Mouse (Mus musculus): ENCODE data around the gene Mical3. TPM values are rescaled to one million over a fixed set of nuclear protein-coding genes. Genes with fewer than 3 reads are reported as not detected.

Mical3 gene
- total RNA-seq, 1 experiment = 30.0 TPM

GRCm38 (mm10) chr6:121145010-121145604 lies 14.3 kb upstream of the Mical3 start:
- Histone ChIP-seq H3K4me1 (ENCODE audit: control insufficient read depth in 2 of 2, insufficient read depth in 2 of 2, low read length in 2 of 2, poor library complexity in 1 of 2) (peaks cover 0 to 10% of the 10 kb centered on the region in 2 experiments; a peak in 1 of 4 replicates), H3K27ac (ENCODE audit: insufficient read depth, low read depth, low read length, poor library complexity, severe bottlenecking) (no peak overlapping the region)
- no peak for DNase-seq (ENCODE audit: low read depth, low spot score)

GRCm38 (mm10) chr6:121144066-121144465 lies 13.3 kb upstream of the Mical3 start:
- Histone ChIP-seq H3K36me3 (ENCODE audit: control insufficient read depth, insufficient read depth, low read length, poor library complexity, severe bottlenecking) (no peaks in the 10 kb centered on the region), H3K9me3 (ENCODE audit: control insufficient read depth, insufficient read depth, low read depth, low read length) (no peaks in the 10 kb centered on the region), H3K9ac (ENCODE audit: insufficient read depth, low read depth, low read length, poor library complexity, severe bottlenecking) (no peak overlapping the region), H3K4me3 (ENCODE audit: insufficient read depth in 1 of 2, low read depth in 1 of 2, low read length in 2 of 2, poor library complexity in 1 of 2, severe bottlenecking in 1 of 2) (no peak overlapping the region), H3K4me1 (ENCODE audit: control insufficient read depth in 2 of 2, insufficient read depth in 2 of 2, low read length in 2 of 2, poor library complexity in 1 of 2) (peaks cover 0 to 9% of the 10 kb centered on the region in 2 experiments; a peak in 1 of 4 replicates), H3K27ac (ENCODE audit: insufficient read depth, low read depth, low read length, poor library complexity, severe bottlenecking) (no peak overlapping the region)
- DNase-seq (ENCODE audit: low read depth, low spot score) = no peak
- in situ Hi-C loops (cut with MboI; ENCODE audit: low sequenced_read_pairs in 2 of 2, unreplicated experiment in 2 of 2) = no loop called here
- TF ChIP-seq MAFK (IDR thresholded peaks at IDR 0.05; ENCODE audit: insufficient read depth, low read depth, low read length) = peak; percentile 88
- TF ChIP-seq ZNF384 (IDR thresholded peaks at IDR 0.05; ENCODE audit: low read depth, low read length) = no peak
- TF ChIP-seq CHD2 (IDR thresholded peaks at IDR 0.05; ENCODE audit: low read depth, low read length) = no peak
- TF ChIP-seq HCFC1 (IDR thresholded peaks at IDR 0.05; ENCODE audit: borderline replicate concordance, insufficient read depth, low read length) = no peak

More at GRCm38 (mm10) chr6:121145010-121145604, 14.3 kb upstream of the Mical3 start:
- no peak overlapping the region for H3K4me3 ChIP-seq (ENCODE audit: insufficient read depth in 1 of 2, low read depth in 1 of 2, low read length in 2 of 2, poor library complexity in 1 of 2, severe bottlenecking in 1 of 2)
- TF ChIP-seq CHD2 (IDR thresholded peaks at IDR 0.05; ENCODE audit: low read depth, low read length) (no peak), ZNF384 (IDR thresholded peaks at IDR 0.05; ENCODE audit: low read depth, low read length) (no peak), MAFK (IDR thresholded peaks at IDR 0.05; ENCODE audit: insufficient read depth, low read depth, low read length) (no peak)
- no peaks in the 10 kb centered on the region for H3K9me3 ChIP-seq (ENCODE audit: control insufficient read depth, insufficient read depth, low read depth, low read length)
- no peaks in the 10 kb centered on the region for H3K36me3 ChIP-seq (ENCODE audit: control insufficient read depth, insufficient read depth, low read length, poor library complexity, severe bottlenecking)
- in situ Hi-C loops (cut with MboI; ENCODE audit: low sequenced_read_pairs in 2 of 2, unreplicated experiment in 2 of 2) = no loop called here
- H3K9ac ChIP-seq (ENCODE audit: insufficient read depth, low read depth, low read length, poor library complexity, severe bottlenecking) = no peak overlapping the region

GRCm38 (mm10) chr6:121143439-121143838 lies 12.6 kb upstream of the Mical3 start:
- peaks cover 0 to 9% of the 10 kb centered on the region in 2 experiments; a peak in 1 of 4 replicates for H3K4me1 ChIP-seq (ENCODE audit: control insufficient read depth in 2 of 2, insufficient read depth in 2 of 2, low read length in 2 of 2, poor library complexity in 1 of 2)

DNA sequence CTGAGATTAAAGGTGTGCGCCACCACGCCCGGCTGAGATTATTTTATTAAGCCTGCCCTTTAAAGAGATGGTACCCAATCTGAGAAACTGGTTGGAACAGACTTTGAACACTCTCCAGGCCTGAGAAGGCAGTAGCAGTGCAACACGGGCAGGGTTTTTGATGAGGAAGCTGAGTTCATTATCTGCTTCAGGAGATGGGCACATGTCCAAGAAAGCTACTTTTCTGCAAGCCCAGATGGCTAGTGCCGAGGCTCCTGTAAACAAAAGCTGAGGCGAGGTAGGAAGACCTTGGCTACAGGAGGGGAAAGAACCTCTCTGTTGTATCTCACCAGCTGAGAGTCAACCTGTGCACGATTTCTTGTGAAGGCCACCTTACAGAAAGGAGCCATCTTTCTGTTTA lies 11.5 kb upstream of the Mical3 start:
- Histone ChIP-seq H3K9ac (ENCODE audit: insufficient read depth, low read depth, low read length, poor library complexity, severe bottlenecking) (no peak overlapping the region), H3K4me1 (ENCODE audit: control insufficient read depth in 2 of 2, insufficient read depth in 2 of 2, low read length in 2 of 2, poor library complexity in 1 of 2) (peaks cover 0 to 10% of the 10 kb centered on the region in 2 experiments; a peak in 1 of 4 replicates), H3K36me3 (ENCODE audit: control insufficient read depth, insufficient read depth, low read length, poor library complexity, severe bottlenecking) (no peaks in the 10 kb centered on the region), H3K27ac (ENCODE audit: insufficient read depth, low read depth, low read length, poor library complexity, severe bottlenecking) (no peak overlapping the region), H3K4me3 (ENCODE audit: insufficient read depth in 1 of 2, low read depth in 1 of 2, low read length in 2 of 2, poor library complexity in 1 of 2, severe bottlenecking in 1 of 2) (no peak overlapping the region), H3K9me3 (ENCODE audit: control insufficient read depth, insufficient read depth, low read depth, low read length) (no peaks in the 10 kb centered on the region)
- in situ Hi-C loops (cut with MboI; ENCODE audit: low sequenced_read_pairs in 2 of 2, unreplicated experiment in 2 of 2) = no loop called here
- DNase-seq (ENCODE audit: low read depth, low spot score) = no peak
- TF ChIP-seq CHD2 (IDR thresholded peaks at IDR 0.05; ENCODE audit: low read depth, low read length) (no peak), ZC3H11A (IDR thresholded peaks at IDR 0.05; ENCODE audit: borderline replicate concordance, low read depth, low read length) (no peak), HCFC1 (IDR thresholded peaks at IDR 0.05; ENCODE audit: borderline replicate concordance, insufficient read depth, low read length) (no peak), MAFK (IDR thresholded peaks at IDR 0.05; ENCODE audit: insufficient read depth, low read depth, low read length) (no peak), ZNF384 (IDR thresholded peaks at IDR 0.05; ENCODE audit: low read depth, low read length) (no peak)

More at GRCm38 (mm10) chr6:121143439-121143838, 12.6 kb upstream of the Mical3 start:
- no peak overlapping the region for H3K9ac ChIP-seq (ENCODE audit: insufficient read depth, low read depth, low read length, poor library complexity, severe bottlenecking)
- no peak overlapping the region for H3K4me3 ChIP-seq (ENCODE audit: insufficient read depth in 1 of 2, low read depth in 1 of 2, low read length in 2 of 2, poor library complexity in 1 of 2, severe bottlenecking in 1 of 2)
- in situ Hi-C loops (cut with MboI; ENCODE audit: low sequenced_read_pairs in 2 of 2, unreplicated experiment in 2 of 2) = no loop called here
- TF ChIP-seq HCFC1 (IDR thresholded peaks at IDR 0.05; ENCODE audit: borderline replicate concordance, insufficient read depth, low read length) (no peak), ZNF384 (IDR thresholded peaks at IDR 0.05; ENCODE audit: low read depth, low read length) (no peak), MAFK (IDR thresholded peaks at IDR 0.05; ENCODE audit: insufficient read depth, low read depth, low read length) (no peak), ZC3H11A (IDR thresholded peaks at IDR 0.05; ENCODE audit: borderline replicate concordance, low read depth, low read length) (no peak)
- H3K36me3 ChIP-seq (ENCODE audit: control insufficient read depth, insufficient read depth, low read length, poor library complexity, severe bottlenecking) = no peaks in the 10 kb centered on the region
- DNase-seq (ENCODE audit: low read depth, low spot score) = no peak
- H3K27ac ChIP-seq (ENCODE audit: insufficient read depth, low read depth, low read length, poor library complexity, severe bottlenecking) = no peak overlapping the region
- H3K9me3 ChIP-seq (ENCODE audit: control insufficient read depth, insufficient read depth, low read depth, low read length) = no peaks in the 10 kb centered on the region

DNA sequence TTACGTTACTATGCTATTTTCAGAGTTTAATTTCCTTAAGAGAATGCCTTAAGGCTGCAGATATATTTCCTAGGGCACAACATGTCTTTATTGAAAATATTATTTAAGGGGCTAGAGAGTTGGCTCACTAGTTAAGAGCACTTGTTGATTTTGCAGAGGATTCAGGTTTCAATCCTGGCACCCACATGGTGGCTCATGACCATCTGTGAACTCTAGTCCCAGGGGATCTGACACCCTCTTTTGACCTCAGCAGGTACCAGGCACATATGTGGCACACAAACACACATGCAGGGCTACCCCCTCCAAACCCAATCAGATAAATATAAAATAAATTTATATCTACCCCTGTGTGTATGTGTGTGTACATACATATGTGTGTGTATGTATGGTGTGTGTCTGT lies 8.5 kb upstream of the Mical3 start:
- no peak overlapping the region for H3K9ac ChIP-seq (ENCODE audit: insufficient read depth, low read depth, low read length, poor library complexity, severe bottlenecking)
- H3K4me3 ChIP-seq (ENCODE audit: insufficient read depth in 1 of 2, low read depth in 1 of 2, low read length in 2 of 2, poor library complexity in 1 of 2, severe bottlenecking in 1 of 2) = no peak overlapping the region
- no peak overlapping the region for H3K27ac ChIP-seq (ENCODE audit: insufficient read depth, low read depth, low read length, poor library complexity, severe bottlenecking)
- H3K9me3 ChIP-seq (ENCODE audit: control insufficient read depth, insufficient read depth, low read depth, low read length) = no peaks in the 10 kb centered on the region
- no peaks in the 10 kb centered on the region for H3K36me3 ChIP-seq (ENCODE audit: control insufficient read depth, insufficient read depth, low read length, poor library complexity, severe bottlenecking)
- no peak for DNase-seq (ENCODE audit: low read depth, low spot score)
- TF ChIP-seq MAFK (IDR thresholded peaks at IDR 0.05; ENCODE audit: insufficient read depth, low read depth, low read length) (no peak), CHD2 (IDR thresholded peaks at IDR 0.05; ENCODE audit: low read depth, low read length) (no peak), HCFC1 (IDR thresholded peaks at IDR 0.05; ENCODE audit: borderline replicate concordance, insufficient read depth, low read length) (no peak), ZNF384 (IDR thresholded peaks at IDR 0.05; ENCODE audit: low read depth, low read length) (no peak), ZC3H11A (IDR thresholded peaks at IDR 0.05; ENCODE audit: borderline replicate concordance, low read depth, low read length) (no peak)
- in situ Hi-C loops (cut with MboI; ENCODE audit: low sequenced_read_pairs in 2 of 2, unreplicated experiment in 2 of 2) = no loop called here
- H3K4me1 ChIP-seq (ENCODE audit: control insufficient read depth in 2 of 2, insufficient read depth in 2 of 2, low read length in 2 of 2, poor library complexity in 1 of 2) = peaks cover 2 to 17% of the 10 kb centered on the region in 2 experiments; a peak in 3 of 4 replicates

Measured in ES-E14 (cell line).